Mouse (Mus musculus): ENCODE data around the gene Ift57.
A peak's percentile ranks its signal among the peaks of the same experiment; 100 is the strongest.

The Ift57 gene

GRCm38 (mm10) chr16:49796271-49796670, 97.2 kb downstream of the Ift57 start:
- no peak for DNase-seq

DNA sequence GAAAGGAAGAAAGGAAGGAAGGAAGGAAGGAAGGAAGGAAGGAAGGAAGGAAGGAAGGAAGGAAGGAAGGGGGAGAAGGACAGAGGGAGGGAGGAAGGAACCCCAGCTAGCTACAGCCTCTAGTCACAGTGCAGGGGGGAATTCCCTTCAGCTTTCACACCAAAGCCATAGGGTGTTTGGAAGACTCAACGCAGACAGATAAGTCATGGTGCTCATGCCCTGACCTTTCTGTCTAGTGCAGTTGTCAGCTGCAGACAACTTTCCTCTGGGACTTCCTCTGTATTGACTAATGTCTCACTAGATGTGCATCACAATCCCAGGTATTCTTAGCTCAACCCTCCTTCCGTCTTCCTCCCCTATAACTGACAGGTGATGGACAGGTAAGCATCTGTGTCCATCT, 97.9 kb downstream of the Ift57 start:
- no peak for DNase-seq

- DNase-seq, result no peak
Observed at GRCm38 (mm10) chr16:49798790-49799189, 99.8 kb downstream of the Ift57 start.

DNA sequence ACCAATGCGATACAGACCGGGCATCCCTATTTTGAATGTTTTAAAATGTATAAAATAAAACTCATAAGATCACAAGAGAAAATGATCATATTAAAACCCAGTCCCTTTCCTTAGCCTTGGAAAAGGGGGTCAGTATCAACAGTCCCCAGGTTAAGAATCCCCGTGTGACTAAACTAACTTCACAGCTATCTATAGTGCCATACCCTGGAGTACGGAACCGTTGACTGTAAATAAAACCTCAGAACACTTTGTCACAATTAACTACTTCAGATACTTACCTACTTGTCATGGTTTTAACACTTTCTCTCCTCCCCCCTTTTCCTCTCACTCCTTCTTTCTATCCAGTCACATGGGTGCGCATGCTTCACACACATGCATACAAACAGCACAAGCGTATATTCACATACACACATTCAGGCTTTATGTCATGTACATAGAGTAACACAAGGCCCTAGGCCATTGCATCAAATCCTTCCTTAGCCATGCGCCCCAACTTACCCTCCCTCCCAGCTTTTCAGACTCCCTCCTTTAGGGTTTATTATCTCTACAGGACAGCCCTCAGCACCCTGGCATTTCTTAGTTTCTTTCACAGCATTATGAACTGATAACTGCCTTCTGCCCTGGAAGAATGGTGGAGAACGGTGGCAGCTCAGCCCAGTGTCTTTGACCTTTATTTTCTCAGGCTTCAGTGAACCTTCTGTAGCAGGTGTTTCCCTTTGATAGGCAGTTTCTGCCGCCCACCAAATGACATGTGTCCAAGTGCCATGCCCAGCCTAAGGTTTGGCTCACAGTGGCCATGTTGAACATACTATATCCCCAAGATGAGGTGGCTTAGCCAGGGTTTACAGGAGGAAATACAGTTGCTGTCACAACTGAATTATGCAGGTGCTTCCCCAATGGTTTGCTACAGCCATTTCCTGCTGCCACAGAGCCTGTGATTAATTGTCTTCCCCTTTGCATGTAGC, 100.8 kb downstream of the Ift57 start, which contains the start of gene Cd47:
Gene Cd47, plus strand, starts transcription at position 937 of the 965 bp plus-strand sequence.
- DNase-seq, result no peak

- DNase-seq, result no peak
Observed at GRCm38 (mm10) chr16:49800996-49801395, 102.0 kb downstream of the Ift57 start.

- DNase-seq, result no peak
Observed at GRCm38 (mm10) chr16:49801399-49801798, 102.4 kb downstream of the Ift57 start.

DNA sequence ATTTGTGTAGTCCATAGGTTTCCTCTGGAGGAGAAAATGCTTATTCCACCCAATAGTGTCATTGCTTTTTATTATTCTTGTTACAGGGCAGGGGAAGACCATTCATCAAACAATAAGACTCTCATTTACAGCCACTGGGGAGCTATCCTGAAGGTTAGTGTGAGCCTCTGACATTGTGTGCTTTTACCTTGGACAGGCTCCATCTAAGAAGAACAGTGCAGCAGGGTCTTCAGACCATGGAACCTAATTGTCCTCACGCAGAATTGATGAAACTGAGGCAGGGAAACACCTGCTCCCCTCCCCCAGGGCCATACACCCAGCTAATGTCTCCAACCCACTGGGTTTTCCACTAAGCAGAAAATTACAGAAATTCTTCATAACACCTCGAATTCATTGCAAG, 104.0 kb downstream of the Ift57 start:
- no peak for DNase-seq

- peak; percentile 59 for DNase-seq
Observed at GRCm38 (mm10) chr16:49803932-49804461, 105.0 kb downstream of the Ift57 start.

GRCm38 (mm10) chr16:49806920-49807319, 107.9 kb downstream of the Ift57 start:
- no peak for DNase-seq

DNA sequence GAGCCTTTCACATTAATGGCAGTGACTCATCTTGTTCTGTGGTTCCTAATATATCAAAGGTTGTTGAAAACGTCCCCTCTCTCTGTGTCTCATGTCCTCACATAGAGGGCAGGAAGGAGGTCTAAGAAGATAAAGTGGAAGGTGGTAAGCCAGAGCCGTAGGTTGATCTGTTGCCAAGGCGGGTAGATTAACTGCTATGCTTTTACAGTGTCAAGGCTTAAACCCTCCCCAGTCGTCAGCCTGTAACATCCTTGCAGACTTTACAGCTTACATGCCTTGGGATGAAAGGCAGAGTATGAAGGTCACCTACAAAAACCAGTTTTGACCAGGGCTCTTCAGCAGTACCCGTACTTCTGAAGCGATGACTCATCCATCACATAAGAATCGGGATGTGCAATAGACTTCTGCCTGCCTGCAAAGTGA, 108.4 kb downstream of the Ift57 start:
- no peak for DNase-seq

GRCm38 (mm10) chr16:49807862-49808430, 108.9 kb downstream of the Ift57 start:
- DNase-seq, result no peak

- no peak for DNase-seq
Observed at GRCm38 (mm10) chr16:49811897-49812296, 112.9 kb downstream of the Ift57 start.

GRCm38 (mm10) chr16:49812821-49813616, 114.0 kb downstream of the Ift57 start:
- peak; percentile 47 for DNase-seq

GRCm38 (mm10) chr16:49814419-49814818, 115.4 kb downstream of the Ift57 start:
- no peak for DNase-seq

Data from embryo, embryonic 11 days (tissue).